Mouse (Mus musculus) liver, embryonic 14.5 days (tissue): ENCODE results near the gene Gm20683.

Source experiments
- CTCF ChIP-seq: IDR thresholded peaks from 2 replicates; pipeline ENCODE4 v1.5.1; 2016; ENCODE audit warnings: antibody characterized with exemption, low read depth, control low read depth
- EP300 ChIP-seq: IDR thresholded peaks from 2 replicates; pipeline ENCODE4 v1.6.1; 2016; ENCODE audit warnings: antibody characterized with exemption, low read depth

GRCm38 (mm10) chr17:25876347-25876915 is 34.9 kb upstream of the Gm20683 start:
- TF ChIP-seq CTCF: no peak
- TF ChIP-seq EP300: no peak
